Mouse (Mus musculus) thymus, adult 2 months (tissue): ENCODE measurements at regions not wholly inside any gene's neighbourhood (a gene's known extent, or its start where the extent isn't known, plus 50 kb on each side); places are given as distances from the start of the nearest gene placed in this dataset.

ENCODE experiments used
- CTCF ChIP-seq: fragments of 200-500 bp; IDR thresholded peaks from 2 replicates; pipeline ENCODE4 v1.5.1; 2012; ENCODE audit warnings: mild to moderate bottlenecking, control low read depth, low read length, moderate library complexity, borderline replicate concordance; ENCODE audit not compliant: control insufficient read depth, poor library complexity, insufficient read depth; ENCODE audit errors: extremely low read depth
- POLR2A ChIP-seq: fragments of 200-500 bp; IDR thresholded peaks from 2 replicates; pipeline ENCODE4 v1.6.1; 2012; ENCODE audit warnings: mild to moderate bottlenecking, low read length, control low read depth, moderate library complexity; ENCODE audit not compliant: control insufficient read depth, poor library complexity, insufficient read depth; ENCODE audit errors: extremely low read depth

- TF ChIP-seq POLR2A (no peak), CTCF (no peak)
Measured at GRCm38 (mm10) chr9:51470031-51470430, 141.3 kb upstream of the 1810046K07Rik start.
